Mouse (Mus musculus) gonadal fat pad, adult 2 months (tissue): ENCODE results near the gene Gm10024. TPM values are rescaled to one million over a fixed set of nuclear protein-coding genes. Genes with fewer than 3 reads are reported as not detected.
"Not testable (repeated sequence)": the region's sequence is repeated elsewhere in the genome, so short reads cannot be mapped to it uniquely, and the experiment has no call there.

ENCODE experiments used
- DNase-seq: peaks from one replicate; pipeline ENCODE4 v3.0.0-alpha.2; 2012; ENCODE audit warnings: low read depth
- polyA plus RNA-seq: library from polyadenylated mRNA; depleted of rRNA; stranded (reverse); fragments of >200 nt; gene quantifications from 2 replicates; pipeline ENCODE4 v1.2.3, GENCODE M21; 2012; rRNA removed

The Gm10024 gene
- not detected in 2 replicates for polyA plus RNA-seq

GRCm38 (mm10) chr10:77711157-77711556 lies at the start of gene Gm10024:
Gene Gm10024, plus strand, starts transcription at chr10:77711457.
- DNase-seq: not testable (repeated sequence)

GRCm38 (mm10) chr10:77663949-77664665 lies 47.1 kb upstream of the Gm10024 start:
- DNase-seq: no peak

DNA sequence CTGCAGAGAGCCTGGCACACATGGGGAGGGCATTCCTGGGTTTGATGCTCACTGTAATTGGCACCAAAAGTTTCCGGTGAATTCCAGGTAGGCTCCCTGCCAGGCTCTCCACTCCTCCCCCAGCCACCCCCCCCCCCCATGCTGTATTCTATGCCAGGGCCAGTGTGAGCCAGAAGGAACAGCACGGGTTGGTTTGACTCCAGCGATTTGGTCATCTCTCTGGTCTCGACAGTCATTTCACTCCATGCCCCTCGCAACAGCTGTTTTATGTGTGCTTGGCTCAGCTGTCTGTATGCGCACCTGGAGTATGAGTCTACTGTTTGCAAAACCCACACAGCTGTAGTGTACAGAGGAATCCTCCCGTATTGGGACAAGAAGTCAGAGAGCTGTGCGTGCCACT lies 44.9 kb upstream of the Gm10024 start:
- peak; percentile 65 for DNase-seq

DNA sequence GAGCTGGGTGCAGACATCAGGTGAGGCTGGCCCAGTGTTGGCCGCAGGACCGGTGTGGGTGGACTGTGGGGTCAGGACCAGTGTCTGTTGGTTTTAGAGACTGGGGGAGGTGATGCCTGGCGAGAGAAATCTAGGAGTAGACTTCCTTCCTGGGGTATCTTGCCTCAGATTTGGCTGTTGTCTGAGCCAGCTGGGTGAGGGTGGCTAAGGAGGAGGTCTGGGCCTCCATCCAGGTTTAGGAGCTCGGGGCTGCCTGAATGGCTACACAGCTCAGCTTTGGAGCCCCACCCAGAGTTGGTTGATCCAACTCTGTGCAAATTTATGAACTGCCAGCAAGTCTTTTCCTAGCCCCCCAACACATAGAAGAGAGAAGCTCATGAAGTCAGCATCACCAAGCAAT lies 43.9 kb upstream of the Gm10024 start:
- DNase-seq: no peak

GRCm38 (mm10) chr10:77670710-77671109 lies 40.5 kb upstream of the Gm10024 start:
- DNase-seq: no peak

GRCm38 (mm10) chr10:77671519-77671918 lies 39.7 kb upstream of the Gm10024 start:
- DNase-seq: no peak

- DNase-seq: no peak
These were observed 37.5 kb upstream of the Gm10024 start for GRCm38 (mm10) chr10:77673765-77674164.

- no peak for DNase-seq
These were observed 33.7 kb upstream of the Gm10024 start for GRCm38 (mm10) chr10:77677562-77677961.

GRCm38 (mm10) chr10:77682994-77683393 lies 28.3 kb upstream of the Gm10024 start:
- DNase-seq: no peak

DNA sequence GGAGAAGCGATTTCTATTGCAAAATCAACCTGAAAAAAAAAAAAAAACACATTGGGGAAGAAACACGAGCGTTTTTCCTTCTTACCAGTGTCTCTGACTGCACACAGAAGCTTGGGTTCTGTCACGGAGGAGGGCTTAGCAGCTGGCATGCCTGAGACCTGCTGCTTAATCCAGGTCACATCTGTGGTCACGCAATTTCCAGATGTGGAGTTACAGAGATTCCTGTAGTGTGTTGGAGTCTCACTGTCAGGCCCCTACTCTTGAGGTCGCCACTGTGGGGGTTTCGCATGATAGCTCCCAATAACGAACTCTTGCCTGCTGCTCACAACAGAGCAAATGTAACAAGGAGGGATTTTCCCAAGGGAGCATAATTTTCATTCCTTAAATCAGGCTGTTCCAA lies 27.1 kb upstream of the Gm10024 start:
- DNase-seq: no peak

GRCm38 (mm10) chr10:77685895-77686664 lies 25.2 kb upstream of the Gm10024 start, which contains the start of gene Tspear:
Gene Tspear, plus strand, starts transcription at chr10:77686569.
- peak; percentile 45 for DNase-seq

DNA sequence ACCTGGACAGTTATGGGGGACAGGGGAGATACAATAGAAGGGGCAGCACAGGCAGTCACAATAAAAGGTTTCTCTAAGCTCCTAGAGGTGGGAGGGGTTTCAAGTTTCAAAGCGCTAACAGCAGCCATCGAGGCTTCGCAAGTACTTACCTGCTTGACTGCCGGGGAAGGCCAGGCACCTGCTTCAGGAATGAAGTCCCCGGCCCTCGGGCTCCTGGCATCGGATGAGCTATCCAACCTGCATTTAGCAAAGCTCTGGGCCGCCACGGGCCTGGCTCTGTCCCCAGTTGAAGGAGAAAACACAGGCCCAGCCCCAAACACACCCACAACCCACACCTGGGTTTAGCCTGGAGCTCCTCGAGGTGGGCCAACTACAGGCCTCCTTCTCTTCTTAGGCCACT lies 24.2 kb upstream of the Gm10024 start:
- peak; percentile 49 for DNase-seq

DNA sequence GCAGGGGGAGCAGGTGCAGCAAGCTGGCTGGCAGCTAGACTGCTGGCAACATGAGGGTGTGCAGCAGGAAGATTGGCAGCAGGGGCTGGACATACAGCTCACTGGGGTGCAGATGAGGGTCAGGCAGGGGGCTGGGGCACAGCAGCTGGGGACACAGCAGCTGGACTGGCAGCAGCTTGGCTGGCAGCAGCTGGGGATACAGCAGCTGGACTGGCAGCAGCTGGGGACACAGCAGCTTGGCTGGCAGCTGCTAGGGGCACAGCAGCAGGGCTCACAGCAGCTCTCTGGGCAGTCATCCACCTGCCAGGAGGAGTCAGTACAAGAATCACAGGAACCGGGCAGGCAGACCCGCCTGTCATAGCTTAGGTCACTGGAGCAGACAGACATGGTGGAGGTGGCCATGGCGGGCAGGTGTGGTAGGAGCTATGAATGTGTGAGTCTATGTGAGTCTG lies 20.9 kb upstream of the Gm10024 start, which contains the start of gene Gm19402:
TSS of gene Gm19402 (minus strand) at position 402 of the 452 bp plus-strand sequence.
- DNase-seq: not testable (repeated sequence)

DNA sequence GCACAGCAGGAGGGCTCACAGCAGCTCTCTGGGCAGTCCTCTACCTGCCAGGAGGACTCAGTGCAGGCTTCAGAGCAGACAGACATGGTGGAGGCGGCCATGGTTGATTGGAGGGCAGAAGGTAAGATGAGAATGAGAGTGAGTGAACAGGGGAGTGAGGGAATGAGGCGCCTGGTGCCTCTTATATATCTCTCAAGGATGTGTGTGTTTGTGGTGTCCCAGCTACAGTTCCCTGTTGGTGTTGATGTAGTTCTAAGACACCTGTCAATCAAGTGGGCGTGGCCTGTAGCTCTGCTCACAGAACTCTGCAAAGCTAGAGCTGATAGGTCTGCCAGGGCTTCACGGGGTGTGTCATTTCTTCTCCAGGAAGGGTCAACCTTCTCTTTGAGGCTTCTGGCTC lies 14.1 kb upstream of the Gm10024 start, which contains the start of gene Gm9508:
TSS of gene Gm9508 (minus strand) at position 101 of the 400 bp plus-strand sequence.
- DNase-seq: no peak

GRCm38 (mm10) chr10:77706326-77706725 lies 4.9 kb upstream of the Gm10024 start, which contains the start of gene Gm10272:
Gene Gm10272, plus strand, starts transcription at chr10:77706626.
- DNase-seq: no peak

DNA sequence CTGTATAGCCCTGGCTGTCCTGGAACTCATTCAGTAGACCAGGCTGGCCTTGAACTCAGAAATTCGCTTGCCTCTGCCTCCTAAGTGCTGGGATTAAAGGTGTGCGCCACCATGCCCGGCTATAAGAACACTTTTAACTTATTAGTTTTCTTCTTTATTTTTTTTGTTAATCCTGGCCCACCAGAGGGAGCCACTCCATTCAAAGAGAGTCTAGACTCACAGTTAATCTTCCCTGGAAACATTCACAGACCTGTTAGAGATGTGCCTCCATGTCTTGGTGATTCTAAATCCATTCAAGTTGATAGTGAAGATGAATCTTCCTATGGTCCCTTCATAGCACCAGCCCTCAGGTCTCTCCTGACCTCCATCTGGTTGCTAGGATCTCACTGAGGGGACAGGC lies 1.4 kb upstream of the Gm10024 start:
- no peak for DNase-seq

DNA sequence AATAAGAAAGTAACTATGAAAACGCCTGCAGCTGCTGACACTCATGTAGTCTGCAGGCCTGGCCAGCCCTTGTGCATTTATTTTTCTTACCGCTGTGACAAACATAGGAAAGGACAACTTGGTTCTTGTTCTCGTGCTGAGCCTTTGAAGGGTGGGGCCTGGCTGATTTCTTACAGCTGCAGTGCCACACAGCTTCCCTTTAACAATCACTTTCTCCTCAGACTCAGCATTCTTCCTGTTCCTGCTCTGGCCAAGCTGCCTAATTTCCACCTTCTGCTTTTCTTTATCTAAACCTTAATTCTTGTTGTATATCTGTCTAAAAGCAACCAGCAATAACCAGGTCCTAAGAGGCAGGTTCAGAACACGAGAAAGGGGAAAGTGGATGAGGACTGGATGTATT lies 2.5 kb downstream of the Gm10024 start:
- DNase-seq: no peak

- DNase-seq: no peak
These were observed 4.2 kb downstream of the Gm10024 start, which contains the start of gene Gm10142 for GRCm38 (mm10) chr10:77715507-77715906. Gene Gm10142, plus strand, starts transcription at chr10:77715807.

- not testable (repeated sequence) for DNase-seq
These were observed 9.0 kb downstream of the Gm10024 start, which contains the start of gene Krtap12-1 for GRCm38 (mm10) chr10:77720299-77720698. Gene Krtap12-1, plus strand, starts transcription at chr10:77720599.

DNA sequence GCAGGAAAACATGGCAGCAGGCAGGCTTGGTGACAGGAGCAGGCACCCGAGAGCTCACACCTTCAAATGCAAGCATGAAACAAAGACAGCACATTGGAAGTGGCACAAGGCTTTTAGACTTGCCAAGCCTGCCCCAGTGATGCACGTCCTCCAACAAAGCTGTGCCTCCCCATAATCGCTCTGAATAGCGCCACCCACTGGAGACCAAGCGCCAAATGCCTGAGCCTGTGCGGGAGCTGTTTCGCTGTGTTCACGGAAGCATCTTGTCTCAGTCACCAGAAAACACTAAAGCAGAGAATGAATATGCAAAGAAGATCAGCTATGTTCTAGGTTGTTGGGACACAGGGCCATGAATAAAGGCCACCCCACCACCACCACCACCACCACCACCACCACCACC lies 13.6 kb downstream of the Gm10024 start:
- no peak for DNase-seq

DNA sequence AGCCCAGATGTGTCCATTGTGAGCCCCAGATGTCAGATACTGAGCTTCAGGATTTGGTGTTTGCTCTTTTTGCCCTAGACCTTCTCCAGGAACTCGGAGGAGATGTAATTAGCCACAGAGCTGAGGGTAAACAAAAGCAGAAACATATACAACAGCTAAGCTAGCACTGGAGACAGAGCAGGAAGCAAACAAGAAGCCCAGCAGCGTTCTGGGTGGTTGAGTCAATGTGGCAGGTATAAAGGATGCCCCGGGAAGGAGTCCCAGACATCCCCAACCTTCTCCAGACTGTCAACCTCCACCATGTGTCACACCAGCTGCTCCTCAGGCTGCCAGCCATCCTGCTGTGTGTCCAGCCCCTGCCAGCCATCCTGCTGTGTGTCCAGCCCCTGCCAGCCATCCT lies 14.9 kb downstream of the Gm10024 start, which contains the start of gene Gm10100:
TSS of gene Gm10100 (plus strand) at position 301 of the 400 bp plus-strand sequence.
- DNase-seq: no peak

DNA sequence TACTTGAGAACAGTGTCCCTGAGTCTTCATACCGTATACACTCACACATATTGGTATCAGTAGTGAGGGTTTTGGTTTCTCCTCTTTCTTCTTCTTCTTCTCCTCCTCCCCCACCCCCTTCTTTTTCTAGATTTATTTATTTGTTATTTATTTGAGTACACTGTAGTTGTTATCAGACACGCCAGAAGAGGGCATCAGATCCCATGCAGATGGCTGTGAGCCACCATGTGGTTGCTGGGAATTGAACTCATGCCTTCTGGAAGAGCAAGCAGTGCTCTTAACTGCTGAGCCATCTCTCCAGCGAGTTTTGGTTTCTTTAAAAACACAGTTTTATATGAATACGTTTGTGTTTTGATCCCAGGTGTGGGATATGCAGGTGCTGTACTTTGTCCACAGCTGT lies 17.0 kb downstream of the Gm10024 start:
- DNase-seq: no peak
